Mouse (Mus musculus): ENCODE measurements at regions not wholly inside any gene's neighbourhood (a gene's known extent, or its start where the extent isn't known, plus 50 kb on each side); places are given as distances from the start of the nearest gene placed in this dataset.

DNA sequence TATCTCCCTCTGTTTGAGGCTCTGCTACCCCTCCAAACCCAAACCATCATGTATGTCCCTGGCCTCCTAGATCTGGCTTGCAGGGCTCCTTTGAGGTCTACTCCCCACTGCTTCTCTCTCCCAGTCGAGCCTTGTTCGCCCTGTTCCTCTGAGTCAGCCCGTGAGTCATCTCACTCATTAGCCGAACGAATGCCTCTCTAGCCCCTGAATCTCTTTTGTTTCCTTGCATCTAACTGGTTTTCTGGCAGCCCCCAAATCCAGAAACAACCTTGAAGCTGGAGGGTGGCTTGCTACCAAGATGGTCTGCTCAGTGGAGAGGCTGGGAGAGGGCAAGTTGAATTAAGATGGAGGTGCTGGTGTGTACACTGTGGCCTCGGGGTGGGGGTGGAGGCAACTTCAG lies 66.3 kb upstream of the Mkln1 start:
- H3K4me2 ChIP-seq (replicated peaks), result no peak overlapping the region
- peaks cover 4% of the 10 kb centered on the region; the same call in 1 of the 2 replicates for H3K4me1 ChIP-seq (replicated peaks; ENCODE audit: control insufficient read depth, insufficient read depth, low read length)
- H3K4me3 ChIP-seq (replicated peaks; ENCODE audit: low read length), result no peak overlapping the region
- H3K27me3 ChIP-seq (ENCODE audit: control insufficient read depth, insufficient read depth, low read length), result no peaks in the 10 kb centered on the region
- DNase-seq (ENCODE audit: low spot score), result no peak
- ATAC-seq (ENCODE audit: low FRiP score), result no peak
- H3K36me3 ChIP-seq (replicated peaks; ENCODE audit: control insufficient read depth, insufficient read depth), result no peaks in the 10 kb centered on the region
- H3K9ac ChIP-seq, result no peak overlapping the region
- 83% methylated on average over 6 of the region's 6 CpGs for WGBS
- no peaks in the 10 kb centered on the region for H3K9me3 ChIP-seq (ENCODE audit: control insufficient read depth, low read length)
- H3K27ac ChIP-seq, result no peak overlapping the region

DNA sequence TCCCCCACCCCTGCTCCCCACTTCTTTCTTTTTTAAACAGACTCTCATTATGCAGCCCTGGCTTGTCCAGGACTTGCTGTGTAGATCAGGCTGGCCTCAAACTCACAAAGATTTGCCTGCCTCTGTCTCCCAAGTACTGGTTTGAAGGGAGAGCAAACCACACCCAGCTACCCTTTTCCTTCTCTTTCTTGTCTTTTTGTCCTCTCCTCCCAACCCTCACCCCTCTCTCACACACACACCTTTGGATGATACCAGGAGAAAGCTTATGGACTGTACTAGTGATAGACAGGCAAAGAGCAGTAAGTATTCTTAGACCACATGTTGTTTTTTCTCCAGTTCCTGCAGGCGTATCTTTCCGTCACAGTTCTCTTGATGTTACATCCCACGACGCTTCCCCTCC lies 65.8 kb upstream of the Mkln1 start:
- Histone ChIP-seq H3K4me1 (replicated peaks; ENCODE audit: control insufficient read depth, insufficient read depth, low read length) (peaks cover 4% of the 10 kb centered on the region; the same call in 1 of the 2 replicates), H3K27me3 (ENCODE audit: control insufficient read depth, insufficient read depth, low read length) (no peaks in the 10 kb centered on the region), H3K36me3 (replicated peaks; ENCODE audit: control insufficient read depth, insufficient read depth) (no peaks in the 10 kb centered on the region), H3K9me3 (ENCODE audit: control insufficient read depth, low read length) (no peaks in the 10 kb centered on the region), H3K9ac (no peak overlapping the region), H3K27ac (no peak overlapping the region), H3K4me2 (replicated peaks) (no peak overlapping the region), H3K4me3 (replicated peaks; ENCODE audit: low read length) (no peak overlapping the region)
- ATAC-seq (ENCODE audit: low FRiP score), result no peak
- WGBS, result 66% methylated on average over 4 of the region's 4 CpGs
- no peak for DNase-seq (ENCODE audit: low spot score)

DNA sequence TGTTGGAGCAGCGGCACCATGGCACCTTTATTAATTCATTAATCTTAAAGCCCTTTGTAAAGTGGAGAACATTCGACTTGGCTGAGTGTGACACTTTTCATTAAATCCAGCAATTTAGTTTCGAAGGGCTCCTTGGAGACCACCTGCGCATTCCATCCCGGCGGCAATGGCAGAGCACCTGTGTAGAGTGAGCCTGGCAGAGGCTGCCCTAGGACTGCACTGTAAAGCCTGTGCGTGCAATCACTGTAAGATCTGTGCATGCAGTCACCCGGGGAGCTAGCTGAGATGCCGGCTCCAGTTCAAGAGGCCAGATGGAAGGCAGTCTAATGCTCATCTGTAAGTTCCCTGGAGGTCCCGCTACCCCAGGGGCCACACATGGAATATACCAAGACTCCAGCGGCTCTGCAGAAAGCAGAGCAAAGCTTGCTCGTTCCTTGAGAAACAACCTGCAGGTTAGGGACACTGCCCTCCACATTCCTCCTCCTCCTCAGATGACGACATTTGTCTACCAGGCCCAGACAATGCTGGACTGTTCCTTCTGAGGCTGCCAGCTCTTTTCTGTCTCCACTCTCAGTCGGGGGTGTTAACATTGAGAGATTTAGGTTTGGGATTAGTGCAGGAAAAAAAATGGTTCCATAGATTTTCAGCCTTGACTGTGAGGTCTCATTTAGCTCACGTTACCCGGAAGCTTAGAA lies 65.2 kb upstream of the Mkln1 start:
- ATAC-seq (ENCODE audit: low FRiP score) (no peak), DNase-seq (ENCODE audit: low spot score) (no peak)
- Histone ChIP-seq H3K4me3 (replicated peaks; ENCODE audit: low read length) (no peak overlapping the region), H3K4me1 (replicated peaks; ENCODE audit: control insufficient read depth, insufficient read depth, low read length) (peaks cover 4% of the 10 kb centered on the region; the same call in 1 of the 2 replicates), H3K27ac (no peak overlapping the region), H3K9ac (no peak overlapping the region), H3K27me3 (ENCODE audit: control insufficient read depth, insufficient read depth, low read length) (no peaks in the 10 kb centered on the region), H3K9me3 (ENCODE audit: control insufficient read depth, low read length) (no peaks in the 10 kb centered on the region), H3K4me2 (replicated peaks) (no peak overlapping the region), H3K36me3 (replicated peaks; ENCODE audit: control insufficient read depth, insufficient read depth) (no peaks in the 10 kb centered on the region)
- WGBS, result 63% methylated on average over 16 of the region's 16 CpGs

DNA sequence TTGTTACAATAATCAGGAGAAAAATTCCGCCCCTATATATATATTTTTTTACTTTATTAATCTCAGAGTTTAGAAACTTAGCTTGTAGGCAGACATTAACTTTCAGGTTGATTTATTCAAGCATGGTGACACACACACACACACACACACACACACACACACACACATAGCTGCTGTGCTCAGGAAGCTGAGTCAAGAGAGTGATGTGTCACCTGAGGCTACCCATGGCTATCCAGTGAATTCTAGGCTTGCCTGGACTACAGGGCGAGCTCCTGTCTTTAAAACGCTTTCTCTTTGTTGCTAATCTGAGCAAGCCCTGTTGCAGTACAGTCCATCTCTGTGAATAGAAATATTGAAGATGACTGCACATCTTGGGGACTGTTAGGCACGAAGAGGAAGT lies 64.4 kb upstream of the Mkln1 start:
- Histone ChIP-seq H3K4me3 (replicated peaks; ENCODE audit: low read length) (no peak overlapping the region), H3K9me3 (ENCODE audit: control insufficient read depth, low read length) (no peaks in the 10 kb centered on the region), H3K4me2 (replicated peaks) (no peak overlapping the region), H3K9ac (no peak overlapping the region), H3K36me3 (replicated peaks; ENCODE audit: control insufficient read depth, insufficient read depth) (no peaks in the 10 kb centered on the region), H3K27me3 (ENCODE audit: control insufficient read depth, insufficient read depth, low read length) (no peaks in the 10 kb centered on the region), H3K4me1 (replicated peaks; ENCODE audit: control insufficient read depth, insufficient read depth, low read length) (peaks cover 5% of the 10 kb centered on the region; the same call in 1 of the 2 replicates), H3K27ac (no peak overlapping the region)
- WGBS, result 86% methylated on average over 4 of the region's 4 CpGs
- DNase-seq (ENCODE audit: low spot score), result no peak
- no peak for ATAC-seq (ENCODE audit: low FRiP score)

DNA sequence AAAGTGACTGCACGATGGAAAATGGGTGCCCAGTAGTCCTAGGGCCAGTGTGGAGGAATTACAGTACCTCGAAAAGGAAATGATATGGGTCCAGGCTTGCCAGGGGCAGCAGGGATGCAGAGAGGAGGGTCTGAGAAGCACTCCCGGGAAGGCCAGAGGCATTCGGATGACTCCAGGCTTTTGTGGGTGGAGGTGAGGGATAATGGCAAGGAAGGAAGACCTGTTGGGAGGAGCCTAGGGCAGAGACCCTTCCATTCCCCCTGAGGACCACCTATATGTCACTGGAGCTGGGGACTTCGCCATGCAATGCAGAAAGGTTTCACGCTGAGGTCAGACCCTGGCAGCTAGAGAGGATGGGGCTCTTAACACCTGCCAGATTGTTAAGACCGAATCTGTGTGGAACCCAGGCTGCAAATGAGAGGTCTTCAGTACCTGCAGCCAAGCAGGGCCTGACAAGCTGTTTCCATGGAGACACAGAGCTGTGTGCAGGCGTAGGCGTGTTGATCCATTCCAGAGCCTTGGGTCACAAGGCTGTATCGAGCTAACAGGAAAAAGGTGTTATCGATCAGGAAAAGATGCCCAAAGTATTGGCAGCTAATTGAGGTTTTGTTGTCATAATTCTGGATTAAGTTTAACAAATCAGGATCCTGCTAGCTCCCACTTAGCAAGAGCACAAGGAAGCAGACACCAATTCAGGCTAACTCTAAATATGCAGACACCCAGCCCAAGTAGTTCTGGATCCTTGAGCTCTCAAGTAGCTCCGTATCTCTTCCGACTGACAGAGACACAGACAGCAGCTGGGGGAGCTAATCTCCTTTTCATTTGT lies 59.2 kb upstream of the Mkln1 start:
- Histone ChIP-seq H3K4me1 (replicated peaks; ENCODE audit: control insufficient read depth, insufficient read depth, low read length) (0 out of 2 replicates have a peak, but pooled peaks cover 9% of the 10 kb centered on the region), H3K36me3 (replicated peaks; ENCODE audit: control insufficient read depth, insufficient read depth) (no peaks in the 10 kb centered on the region), H3K27ac (peak overlapping the region; percentile 34; the same call in 1 of the 2 replicates), H3K9me3 (ENCODE audit: control insufficient read depth, low read length) (no peaks in the 10 kb centered on the region), H3K27me3 (ENCODE audit: control insufficient read depth, insufficient read depth, low read length) (no peaks in the 10 kb centered on the region), H3K9ac (no peak overlapping the region), H3K4me3 (replicated peaks; ENCODE audit: low read length) (no peak overlapping the region), H3K4me2 (replicated peaks) (no peak overlapping the region)
- ATAC-seq (ENCODE audit: low FRiP score) (peak; percentile 59; the same call in 1 of the 2 replicates), DNase-seq (ENCODE audit: low spot score) (peak; percentile 42)
- 48% methylated on average over 13 of the region's 13 CpGs for WGBS

DNA sequence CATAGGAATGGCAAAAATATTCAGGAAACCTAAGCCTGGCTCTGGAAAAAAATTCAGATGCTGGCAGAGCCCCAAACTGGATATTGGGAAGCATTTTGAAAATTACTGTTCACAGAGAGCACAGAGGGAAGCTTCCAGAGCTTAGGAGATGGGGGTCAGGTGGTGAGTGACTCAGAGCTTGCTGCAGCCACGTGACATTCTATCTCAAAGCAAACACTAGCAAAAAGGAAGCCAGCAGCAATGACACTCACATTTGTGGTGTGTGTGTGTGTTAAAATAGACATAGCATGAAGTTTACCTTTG lies 58.6 kb upstream of the Mkln1 start:
- Histone ChIP-seq H3K9me3 (ENCODE audit: control insufficient read depth, low read length) (no peaks in the 10 kb centered on the region), H3K4me1 (replicated peaks; ENCODE audit: control insufficient read depth, insufficient read depth, low read length) (0 out of 2 replicates have a peak, but pooled peaks cover 9% of the 10 kb centered on the region), H3K36me3 (replicated peaks; ENCODE audit: control insufficient read depth, insufficient read depth) (no peaks in the 10 kb centered on the region), H3K27me3 (ENCODE audit: control insufficient read depth, insufficient read depth, low read length) (no peaks in the 10 kb centered on the region), H3K9ac (no peak overlapping the region), H3K4me2 (replicated peaks) (no peak overlapping the region), H3K4me3 (replicated peaks; ENCODE audit: low read length) (no peak overlapping the region), H3K27ac (peak overlapping the region; percentile 26; the same call in 1 of the 2 replicates)
- DNase-seq (ENCODE audit: low spot score) (no peak), ATAC-seq (ENCODE audit: low FRiP score) (no peak)
- 48% methylated on average over 1 of the region's 1 CpGs for WGBS

DNA sequence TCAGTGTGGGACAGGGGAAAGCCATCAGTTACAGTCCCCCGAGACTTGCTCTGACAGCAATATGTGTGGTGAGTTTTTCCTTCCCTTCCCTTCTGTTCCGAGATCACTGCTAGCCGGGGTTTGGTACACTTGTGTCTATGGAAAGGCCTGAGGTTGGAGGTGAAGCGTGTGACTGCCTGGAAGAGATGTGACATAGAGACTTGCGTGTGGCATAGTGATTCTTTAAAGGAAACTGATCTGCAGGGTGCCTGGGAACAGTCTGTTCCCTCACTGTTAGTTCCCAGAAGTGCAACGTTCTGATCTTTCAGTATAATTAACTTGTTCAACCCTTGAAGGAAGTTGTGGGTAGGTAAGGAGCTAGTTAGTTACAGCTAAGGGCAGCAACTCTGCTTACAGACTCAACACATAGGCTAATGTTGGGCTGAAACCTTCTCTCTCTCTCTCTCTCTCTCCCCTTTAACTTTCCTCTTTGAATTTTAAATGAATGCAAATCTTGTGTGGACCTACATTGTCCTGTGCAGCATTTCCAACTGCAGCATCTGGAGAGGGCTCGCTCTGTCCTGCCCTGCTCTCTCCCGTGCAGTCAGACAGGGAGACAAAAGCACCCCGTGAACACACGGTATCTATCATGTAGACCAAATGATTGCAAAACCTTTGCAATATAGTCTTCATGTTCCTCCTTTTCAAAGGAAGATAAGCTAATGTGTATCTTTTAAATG lies 53.0 kb upstream of the Mkln1 start:
- DNase-seq (ENCODE audit: low spot score) (no peak), ATAC-seq (ENCODE audit: low FRiP score) (no peak)
- Histone ChIP-seq H3K27me3 (ENCODE audit: control insufficient read depth, insufficient read depth, low read length) (no peaks in the 10 kb centered on the region), H3K9ac (no peak overlapping the region), H3K4me2 (replicated peaks) (no peak overlapping the region), H3K4me1 (replicated peaks; ENCODE audit: control insufficient read depth, insufficient read depth, low read length) (0 out of 2 replicates have a peak, but pooled peaks cover 4% of the 10 kb centered on the region), H3K36me3 (replicated peaks; ENCODE audit: control insufficient read depth, insufficient read depth) (no peaks in the 10 kb centered on the region), H3K4me3 (replicated peaks; ENCODE audit: low read length) (no peak overlapping the region), H3K9me3 (ENCODE audit: control insufficient read depth, low read length) (no peaks in the 10 kb centered on the region), H3K27ac (no peak overlapping the region)
- WGBS, result 23% methylated on average over 10 of the region's 10 CpGs

DNA sequence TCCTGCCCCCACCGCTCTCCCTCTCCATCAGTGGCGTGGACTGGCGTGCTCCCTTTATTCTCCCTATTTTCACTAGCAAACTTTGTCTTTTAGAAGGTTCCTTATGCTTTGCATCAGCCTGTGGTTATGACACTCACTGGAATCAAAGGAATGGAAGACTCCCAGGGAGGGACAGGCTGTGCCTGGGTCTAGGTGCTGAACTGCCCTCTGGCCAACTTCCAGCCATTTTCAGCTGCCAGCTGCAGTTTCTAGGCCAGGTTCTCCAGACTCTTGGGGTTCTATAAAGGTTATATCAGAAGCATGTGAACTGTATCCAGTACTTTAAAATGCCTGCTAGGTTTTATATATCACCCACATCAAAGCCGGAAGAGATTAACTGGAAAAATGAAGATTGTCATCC lies 50.2 kb upstream of the Mkln1 start:
- Histone ChIP-seq H3K27me3 (ENCODE audit: control insufficient read depth, insufficient read depth, low read length) (no peaks in the 10 kb centered on the region), H3K4me3 (replicated peaks; ENCODE audit: low read length) (no peak overlapping the region), H3K9me3 (ENCODE audit: control insufficient read depth, low read length) (no peaks in the 10 kb centered on the region), H3K27ac (no peak overlapping the region), H3K36me3 (replicated peaks; ENCODE audit: control insufficient read depth, insufficient read depth) (no peaks in the 10 kb centered on the region), H3K9ac (no peak overlapping the region), H3K4me2 (replicated peaks) (no peak overlapping the region), H3K4me1 (replicated peaks; ENCODE audit: control insufficient read depth, insufficient read depth, low read length) (0 out of 2 replicates have a peak, but pooled peaks cover 4% of the 10 kb centered on the region)
- WGBS, result 96% methylated on average over 4 of the region's 4 CpGs
- no peak for ATAC-seq (ENCODE audit: low FRiP score)
- DNase-seq (ENCODE audit: low spot score), result no peak
